Comparison of ENCODE assay signal across 8 mouse cellular contexts in the genomic region with DNA sequence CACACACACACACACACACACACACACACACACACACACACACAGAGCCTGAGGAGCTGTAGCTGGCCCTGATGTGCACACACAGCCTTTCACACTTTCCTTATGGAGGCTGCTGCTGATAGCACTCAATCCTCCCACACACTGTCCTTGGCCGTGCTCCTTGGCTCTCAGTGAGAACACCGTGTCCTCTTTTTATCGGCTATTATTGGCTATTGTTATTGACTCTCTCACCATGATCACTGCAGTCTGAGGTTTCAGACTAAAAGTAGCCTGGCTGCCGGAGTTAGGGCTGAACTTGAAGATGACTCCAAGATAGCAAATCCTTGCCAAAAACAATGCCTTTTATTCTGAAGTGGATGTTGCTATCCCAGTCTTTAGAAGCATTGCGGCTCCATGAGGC. TPM values are rescaled to one million over a fixed set of nuclear protein-coding genes. Genes with fewer than 3 reads are reported as not detected.
A peak's percentile ranks its signal among the peaks of the same experiment; 100 is the strongest.
DNase-seq lines count a peak whose midpoint lies in the region; ATAC-seq and TF ChIP-seq lines count a peak whose summit lies in the region.

No protein-coding gene starts in this region.

- no peak for TF ChIP-seq POLR2A in CH12.LX (IDR thresholded peaks at IDR 0.05; ENCODE audit: low read depth, low read length)

- no peaks in the 10 kb centered on the region for H3K9me3 ChIP-seq in CH12.LX (replicated peaks; ENCODE audit: low read length)
- no peaks in the 10 kb centered on the region for H3K9me3 ChIP-seq in embryonic facial prominence, embryonic 15.5 days (replicated peaks)
- no peaks in the 10 kb centered on the region for H3K9me3 ChIP-seq in intestine, embryonic 15.5 days
- no peaks in the 10 kb centered on the region for H3K9me3 ChIP-seq in lung, embryonic 15.5 days

- in situ Hi-C loops in CH12.LX (cut with MboI; ENCODE audit: low pct_ligation_motif_present, low pct_unique_long_range_greater_than_20kb, low sequenced_read_pairs): no loop called here

- no peak for TF ChIP-seq EP300 in CH12.LX (IDR thresholded peaks at IDR 0.05; ENCODE audit: low read length)

- peaks cover 17 to 37% of the 10 kb centered on the region in 2 experiments for H3K4me1 ChIP-seq in CH12.LX (ENCODE audit: control insufficient read depth in 1 of 2, insufficient read depth in 2 of 2)
- H3K4me1 ChIP-seq in embryonic facial prominence, embryonic 15.5 days: peaks cover 45% of the 10 kb centered on the region
- peaks cover 29% of the 10 kb centered on the region for H3K4me1 ChIP-seq in intestine, embryonic 15.5 days (replicated peaks)
- peaks cover 45% of the 10 kb centered on the region for H3K4me1 ChIP-seq in lung, embryonic 15.5 days

- peak overlapping the region; percentile 52 for H3K4me2 ChIP-seq in CH12.LX (ENCODE audit: insufficient read depth, low read depth, poor library complexity, severe bottlenecking)
- no peak overlapping the region for H3K4me2 ChIP-seq in embryonic facial prominence, embryonic 15.5 days (replicated peaks)
- 0 out of 2 replicates have a peak overlapping the region, but pooled peaks have one; percentile 26 for H3K4me2 ChIP-seq in intestine, embryonic 15.5 days (replicated peaks)
- no peak overlapping the region for H3K4me2 ChIP-seq in lung, embryonic 15.5 days

- H3K27me3 ChIP-seq in CH12.LX (replicated peaks): no peaks in the 10 kb centered on the region
- H3K27me3 ChIP-seq in embryonic facial prominence, embryonic 15.5 days: no peaks in the 10 kb centered on the region
- H3K27me3 ChIP-seq in intestine, embryonic 15.5 days (replicated peaks): no peaks in the 10 kb centered on the region
- H3K27me3 ChIP-seq in lung, embryonic 15.5 days: no peaks in the 10 kb centered on the region

- no peak for DNase-seq in frontal cortex, postnatal 14 days (ENCODE audit: low spot score in 2 of 2)
- peak; percentile 13 for DNase-seq in CH12.LX (ENCODE audit: extremely low read depth)
- no peak for DNase-seq in spleen, postnatal 14 days (ENCODE audit: low spot score in 2 of 2)

- TF ChIP-seq CTCF in CH12.LX (conservative IDR thresholded peaks at IDR 0.05 in 1 of 2, IDR thresholded peaks at IDR 0.05 in 1 of 2; ENCODE audit: low read depth in 2 of 2, low read length in 2 of 2): no peak

- WGBS in embryonic facial prominence, embryonic 15.5 days: 52% methylated on average over 5 of the region's 5 CpGs
- 40% methylated on average over 5 of the region's 5 CpGs for WGBS in intestine, embryonic 15.5 days
- WGBS in lung, embryonic 15.5 days: 28% methylated on average over 5 of the region's 5 CpGs

- H3K79me2 ChIP-seq in CH12.LX (replicated peaks; ENCODE audit: control insufficient read depth, extremely low read depth, insufficient read depth, poor library complexity, severe bottlenecking): no peaks in the 10 kb centered on the region

- dilution Hi-C loops in CH12.LX (cut with MboI; ENCODE audit: extremely low pct_ligation_motif_present, extremely low pct_unique_long_range_greater_than_20kb, low sequenced_read_pairs): no loop called here

- TF ChIP-seq RAD21 in CH12.LX (IDR thresholded peaks at IDR 0.05; ENCODE audit: low read depth, low read length): no peak

- H3K36me3 ChIP-seq in CH12.LX (replicated peaks in 1 of 2; ENCODE audit: control insufficient read depth in 1 of 2, insufficient read depth in 1 of 2, low read length in 1 of 2): peaks cover 0 to 11% of the 10 kb centered on the region in 2 experiments
- H3K36me3 ChIP-seq in embryonic facial prominence, embryonic 15.5 days: no peaks in the 10 kb centered on the region
- H3K36me3 ChIP-seq in intestine, embryonic 15.5 days: no peaks in the 10 kb centered on the region
- H3K36me3 ChIP-seq in lung, embryonic 15.5 days: no peaks in the 10 kb centered on the region

- ATAC-seq in frontal cortex, adult (ENCODE audit: low TSS enrichment): peak; percentile 48
- ATAC-seq in embryonic facial prominence, embryonic 15.5 days (ENCODE audit: insufficient number of reproducible peaks, low FRiP score, low TSS enrichment, low read depth): peak; percentile 27; the same call in 1 of the 2 replicates
- ATAC-seq in intestine, embryonic 15.5 days: peak; percentile 66
- ATAC-seq in lung, embryonic 15.5 days (ENCODE audit: borderline replicate concordance, extremely low read depth, low FRiP score, low TSS enrichment): peak; percentile 27; the same call in 1 of the 2 replicates
- no peak for ATAC-seq in granulocyte monocyte progenitor cell, adult 5-6 weeks (replicated peaks; ENCODE audit: poor library complexity, severe bottlenecking)

- H3K9ac ChIP-seq in CH12.LX (ENCODE audit: insufficient read depth, low read depth): no peak overlapping the region
- H3K9ac ChIP-seq in embryonic facial prominence, embryonic 15.5 days: no peak overlapping the region
- no peak overlapping the region for H3K9ac ChIP-seq in intestine, embryonic 15.5 days
- H3K9ac ChIP-seq in lung, embryonic 15.5 days: no peak overlapping the region

- peak overlapping the region; percentile 96 for H3K27ac ChIP-seq in CH12.LX (ENCODE audit: insufficient read depth, low read depth)
- peak overlapping the region; percentile 80; the same call in 1 of the 2 replicates for H3K27ac ChIP-seq in embryonic facial prominence, embryonic 15.5 days (replicated peaks)
- peak overlapping the region; percentile 66 for H3K27ac ChIP-seq in intestine, embryonic 15.5 days
- H3K27ac ChIP-seq in lung, embryonic 15.5 days: no peak overlapping the region

- H3K4me3 ChIP-seq in CH12.LX (replicated peaks in 1 of 3; ENCODE audit: low read depth in 2 of 3, low read length in 2 of 3, poor library complexity in 1 of 3): peak overlapping the region in 1 of 3 experiments; percentile 5
- H3K4me3 ChIP-seq in embryonic facial prominence, embryonic 15.5 days (replicated peaks): no peak overlapping the region
- no peak overlapping the region for H3K4me3 ChIP-seq in intestine, embryonic 15.5 days (replicated peaks)
- H3K4me3 ChIP-seq in lung, embryonic 15.5 days: no peak overlapping the region

TF ChIP-seq in CH12.LX, 34 proteins besides CTCF, POLR2A, EP300 and RAD21:
- TF ChIP-seq SMC3 (IDR thresholded peaks at IDR 0.05; ENCODE audit: low read depth, low read length) (no peak), ZNF384 (IDR thresholded peaks at IDR 0.05; ENCODE audit: low read depth, low read length) (no peak), ETS1 (conservative IDR thresholded peaks at IDR 0.05; ENCODE audit: low read depth, low read length) (no peak), MEF2A (IDR thresholded peaks at IDR 0.05; ENCODE audit: borderline replicate concordance, low read depth, low read length) (no peak), TCF12 (IDR thresholded peaks at IDR 0.05; ENCODE audit: low read depth, low read length) (no peak), ZC3H11A (IDR thresholded peaks at IDR 0.05; ENCODE audit: low read depth, low read length) (no peak), NRF1 (IDR thresholded peaks at IDR 0.05; ENCODE audit: low read depth, low read length) (no peak), MAZ (IDR thresholded peaks at IDR 0.05; ENCODE audit: low read depth, low read length) (no peak), JUND (conservative IDR thresholded peaks at IDR 0.05; ENCODE audit: low read depth, low read length) (no peak), CHD2 (IDR thresholded peaks at IDR 0.05; ENCODE audit: low read length) (no peak), GABPA (IDR thresholded peaks at IDR 0.05; ENCODE audit: insufficient replicate concordance, low read depth, low read length) (no peak), ELF1 (IDR thresholded peaks at IDR 0.05; ENCODE audit: low read depth, low read length) (no peak), NELFE (IDR thresholded peaks at IDR 0.05; ENCODE audit: low read depth, low read length) (no peak), USF1 (IDR thresholded peaks at IDR 0.05; ENCODE audit: low read depth, low read length) (no peak), USF2 (conservative IDR thresholded peaks at IDR 0.05; ENCODE audit: low read depth, low read length) (no peak), UBTF (IDR thresholded peaks at IDR 0.05; ENCODE audit: low read depth, low read length) (no peak), KAT2A (IDR thresholded peaks at IDR 0.05; ENCODE audit: insufficient replicate concordance, low read length) (no peak), POLR2AphosphoS2 (IDR thresholded peaks at IDR 0.05; ENCODE audit: low read depth, low read length) (no peak), CHD1 (IDR thresholded peaks at IDR 0.05; ENCODE audit: low read depth, low read length) (no peak)

RNA-seq across cellular contexts. Expression of a gene that starts 24.1 kb away (rescaled TPM):
- total RNA-seq in CH12.LX (2012; rRNA removed) (0.08 and 0.13 TPM in 2 replicates), CH12.LX (2014; rRNA removed) (not detected in 2 replicates)
- polyA plus RNA-seq in CH12.LX (2012; ENCODE audit: insufficient read length, low read depth): 0.10 and 0.11 TPM in 2 replicates
- polyA plus RNA-seq in embryonic facial prominence, embryonic 15.5 days (2015; fragmentation: Nextera tagmentation; extraction: Ambion mirVana): 11.9 and 12.2 TPM in 2 replicates
- polyA plus RNA-seq in intestine, embryonic 15.5 days (2015; fragmentation: Nextera tagmentation; extraction: Ambion mirVana): 3.7 and 4.2 TPM in 2 replicates
- 2.2 and 4.4 TPM in 2 replicates for polyA plus RNA-seq in lung, embryonic 15.5 days (2015; fragmentation: Nextera tagmentation; extraction: Ambion mirVana)
- 0.23 TPM in 1 of 2 replicates, not detected in the other for total RNA-seq in granulocyte monocyte progenitor cell, adult 5-6 weeks (2014; fragmentation: Nextera tagmentation)
- not detected in 2 replicates for total RNA-seq in granulocyte monocyte progenitor cell, adult 5-6 weeks (2017)

Comparison
In these comparisons a context has a peak if more than half of its experiments do, and no peak if none do; other contexts are left out.
1. H3K4me2 ChIP-seq: peak in CH12.LX (single experiment) and intestine, embryonic 15.5 days (single experiment); none in embryonic facial prominence, embryonic 15.5 days (single experiment) and lung, embryonic 15.5 days (single experiment).